Mouse (Mus musculus) adrenal gland, adult 2 months (tissue): ENCODE data around the gene Gmppb. TPM values are rescaled to one million over a fixed set of nuclear protein-coding genes. Genes with fewer than 3 reads are reported as not detected.
"Not testable (repeated sequence)": the region's sequence is repeated elsewhere in the genome, so short reads cannot be mapped to it uniquely, and the experiment has no call there.

ENCODE experiments used
- DNase-seq: peaks from one replicate; pipeline ENCODE4 v3.0.0; 2021
- long read RNA-seq: library from polyadenylated mRNA; stranded (forward); transcript quantifications from one replicate; pipeline ENCODE4 v2.0.0, GENCODE M21; 2021
- polyA plus RNA-seq: library from polyadenylated mRNA; depleted of rRNA; stranded (reverse); fragments of >200 nt; gene quantifications from 2 replicates; pipeline ENCODE4 v1.2.3, GENCODE M21; 2012; rRNA removed
- total RNA-seq, 2 experiments: library from RNA; stranded (reverse); gene quantifications; 2 replicates each; pipeline ENCODE4 v1.2.3; 2021

The Gmppb gene
- 10 to 100 TPM; 17.8 to 32.4 TPM for total RNA-seq
- 8.6 and 10.7 TPM in 2 replicates for polyA plus RNA-seq
- long read RNA-seq, transcript Gmppb-202 (9 exons, 2,702 nt) = major isoform, 21 of 30 reads
- long read RNA-seq, partial matches to known transcripts = 1 of 30 reads
- long read RNA-seq, other reads (novel, unspliced or antisense) = 4 of 30 reads

GRCm38 (mm10) chr9:108049016-108049455, at the start of gene Gmppb:
Gmppb (plus strand) TSS chr9:108049242.
- DNase-seq = peak; percentile 98

- peak; percentile 99 for DNase-seq
These were observed 46.9 kb upstream of the Gmppb start, which contains the start of gene Ip6k1 for GRCm38 (mm10) chr9:108001922-108002770. Ip6k1 (plus strand) TSS chr9:108002501.

GRCm38 (mm10) chr9:108002778-108003530, 46.1 kb upstream of the Gmppb start:
- no peak for DNase-seq

GRCm38 (mm10) chr9:108003531-108003890, 45.5 kb upstream of the Gmppb start:
- DNase-seq = peak; percentile 24

GRCm38 (mm10) chr9:108008041-108008440, 41.0 kb upstream of the Gmppb start:
- no peak for DNase-seq

DNA sequence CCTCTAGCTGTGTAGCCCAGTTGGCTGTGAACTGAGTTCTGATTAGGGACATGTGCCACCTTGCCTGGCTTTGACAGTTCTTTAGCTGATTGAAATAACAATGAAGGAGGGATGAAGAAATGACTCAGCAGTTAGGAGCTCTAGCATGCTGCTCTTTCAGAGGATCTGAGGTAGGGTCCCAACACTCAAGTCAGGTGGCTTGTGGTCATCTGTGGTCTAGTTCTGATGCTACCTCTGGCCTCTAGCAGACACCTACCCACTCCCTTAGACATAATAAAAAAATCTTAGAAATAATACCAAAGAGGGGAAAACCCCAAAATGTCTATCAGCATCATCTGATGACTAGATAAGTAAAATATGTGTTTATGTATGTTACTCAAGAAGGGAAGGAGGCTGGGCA, 38.7 kb upstream of the Gmppb start:
- no peak for DNase-seq

DNA sequence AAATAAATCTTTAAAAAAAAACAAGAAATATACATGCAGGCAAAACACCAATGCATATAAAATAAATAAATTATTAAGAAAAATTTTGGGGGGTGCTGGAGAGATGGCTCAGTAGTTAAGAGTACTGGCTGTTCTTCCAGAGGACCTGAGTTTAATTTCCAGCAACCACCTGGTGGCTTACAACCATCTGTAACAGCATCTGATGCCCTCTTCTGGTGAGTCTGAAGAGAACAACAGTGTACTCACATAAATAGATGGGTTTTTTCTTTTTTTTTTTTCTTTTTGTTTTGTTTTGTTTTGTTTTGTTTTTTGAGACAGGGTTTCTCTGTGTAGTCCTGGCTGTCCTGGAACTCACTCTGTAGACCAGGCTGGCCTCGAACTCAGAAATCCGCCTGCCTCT, 35.5 kb upstream of the Gmppb start:
- DNase-seq = not testable (repeated sequence)

DNA sequence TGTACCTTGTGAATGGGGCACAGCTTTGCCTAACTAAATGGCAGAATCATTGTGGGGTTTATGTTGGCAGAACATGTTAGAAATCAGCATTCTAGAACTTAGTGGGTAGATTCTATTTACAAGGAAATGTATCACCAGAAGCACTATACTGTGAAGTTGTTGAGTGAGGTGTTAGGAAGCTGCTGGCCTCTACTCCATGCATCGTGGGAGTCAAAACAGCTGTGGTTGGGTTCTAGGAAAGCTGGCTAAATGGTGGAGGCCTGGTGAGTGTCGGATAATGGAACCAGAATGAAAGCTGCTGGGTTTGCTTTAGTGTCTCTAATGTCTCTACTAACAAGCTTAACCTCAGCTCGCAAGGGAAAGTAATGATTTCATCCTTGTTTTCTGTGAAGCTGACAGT, 31.9 kb upstream of the Gmppb start:
- DNase-seq = no peak

- no peak for DNase-seq
These were observed 28.3 kb upstream of the Gmppb start for GRCm38 (mm10) chr9:108020741-108021140.

DNA sequence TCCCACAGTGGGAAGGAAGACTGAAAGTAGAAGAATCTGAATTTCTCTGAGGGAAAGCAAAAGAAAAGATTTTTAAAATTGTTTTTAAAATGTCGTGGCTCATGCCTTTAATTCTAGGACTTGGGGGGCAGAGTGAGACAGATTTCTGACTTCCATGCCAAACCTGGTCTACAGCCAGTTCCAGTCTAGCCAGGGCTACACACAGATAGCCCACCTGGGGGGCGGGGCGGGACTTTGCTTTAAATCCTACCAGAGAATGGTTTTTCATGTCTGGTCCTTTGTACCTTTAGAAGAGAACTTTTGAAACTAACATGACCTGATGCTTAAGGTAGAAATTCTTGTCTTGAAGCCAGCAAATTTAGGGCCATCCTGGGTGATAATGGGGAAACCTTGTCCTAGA, 25.8 kb upstream of the Gmppb start:
- DNase-seq = no peak

GRCm38 (mm10) chr9:108026584-108026983, 22.5 kb upstream of the Gmppb start:
- no peak for DNase-seq

DNA sequence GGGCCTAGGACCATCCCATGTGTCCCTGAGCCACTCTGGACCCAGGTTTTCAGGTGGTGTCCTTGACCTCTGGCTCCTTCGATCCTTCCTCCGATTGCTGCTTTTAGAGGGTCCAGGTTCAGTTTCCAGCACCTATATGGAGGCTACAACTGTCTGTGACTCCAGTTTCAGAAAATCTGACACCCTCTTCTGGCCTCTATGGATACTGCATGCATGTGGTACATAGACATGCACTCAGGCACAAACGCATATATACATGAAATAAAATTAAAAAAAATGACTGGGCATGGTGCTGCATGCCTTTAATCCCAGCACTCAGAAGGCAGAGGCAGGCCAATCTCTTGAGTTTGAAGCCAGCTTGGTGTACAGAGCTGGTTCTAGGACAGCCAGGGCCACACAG, 21.2 kb upstream of the Gmppb start:
- no peak for DNase-seq

DNA sequence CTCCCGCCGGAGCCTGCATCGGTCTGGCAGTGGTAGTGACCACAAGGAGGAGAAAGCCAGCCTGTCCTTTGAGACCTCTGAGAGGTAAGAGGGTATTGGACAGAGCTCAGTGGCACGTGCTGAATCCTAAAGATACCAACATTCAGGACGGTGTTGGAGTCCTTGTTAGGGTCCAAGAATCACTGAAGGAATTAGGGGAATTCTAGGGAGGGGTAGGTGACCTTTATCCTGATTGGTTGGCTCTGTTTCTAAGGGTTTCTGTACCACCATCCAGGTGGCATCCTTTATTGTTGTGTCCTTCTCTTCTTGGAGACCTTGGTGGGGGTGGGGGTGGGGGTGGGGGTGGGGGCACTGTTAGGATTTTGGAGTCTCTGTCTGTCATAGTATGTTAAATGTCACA, 16.9 kb upstream of the Gmppb start:
- no peak for DNase-seq

DNA sequence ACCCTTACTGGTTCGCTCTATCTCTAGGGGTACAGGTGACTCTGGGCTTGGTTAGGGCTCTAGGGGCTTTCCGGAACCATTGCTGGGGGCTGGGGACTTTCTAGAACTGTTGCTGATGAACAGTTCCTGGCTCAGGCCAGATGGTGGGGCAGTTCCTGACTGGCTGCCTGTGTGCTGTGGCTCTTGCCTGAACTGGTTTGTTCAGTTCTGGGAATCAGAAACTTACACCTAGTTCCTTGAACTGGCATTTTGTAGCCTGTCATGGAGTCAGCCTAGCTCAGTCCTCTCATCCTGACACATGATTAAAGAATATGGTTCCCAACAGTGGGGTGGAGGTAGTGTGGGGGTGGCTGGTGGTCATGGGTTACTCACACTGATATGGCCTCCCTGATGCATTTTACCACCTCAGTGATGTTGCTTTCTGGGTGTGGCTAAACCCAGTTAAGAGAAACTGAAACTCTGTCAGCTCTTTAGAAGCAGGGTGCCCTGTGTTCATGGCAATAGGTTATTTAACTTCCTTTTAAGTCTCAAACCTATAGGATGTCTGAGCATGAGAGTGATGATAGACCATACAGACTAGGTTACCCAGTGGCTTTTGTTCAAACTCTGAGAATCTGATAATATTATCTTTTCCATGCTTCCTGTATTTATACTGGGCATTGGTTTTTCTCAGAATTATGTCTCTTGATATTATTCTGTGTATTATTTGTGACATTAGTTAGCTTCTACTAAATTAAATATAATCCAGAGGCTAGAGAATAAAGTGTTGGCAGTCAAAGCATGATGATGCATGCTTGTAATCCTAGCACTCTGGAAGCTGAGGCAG, 13.5 kb upstream of the Gmppb start:
- DNase-seq = no peak

DNA sequence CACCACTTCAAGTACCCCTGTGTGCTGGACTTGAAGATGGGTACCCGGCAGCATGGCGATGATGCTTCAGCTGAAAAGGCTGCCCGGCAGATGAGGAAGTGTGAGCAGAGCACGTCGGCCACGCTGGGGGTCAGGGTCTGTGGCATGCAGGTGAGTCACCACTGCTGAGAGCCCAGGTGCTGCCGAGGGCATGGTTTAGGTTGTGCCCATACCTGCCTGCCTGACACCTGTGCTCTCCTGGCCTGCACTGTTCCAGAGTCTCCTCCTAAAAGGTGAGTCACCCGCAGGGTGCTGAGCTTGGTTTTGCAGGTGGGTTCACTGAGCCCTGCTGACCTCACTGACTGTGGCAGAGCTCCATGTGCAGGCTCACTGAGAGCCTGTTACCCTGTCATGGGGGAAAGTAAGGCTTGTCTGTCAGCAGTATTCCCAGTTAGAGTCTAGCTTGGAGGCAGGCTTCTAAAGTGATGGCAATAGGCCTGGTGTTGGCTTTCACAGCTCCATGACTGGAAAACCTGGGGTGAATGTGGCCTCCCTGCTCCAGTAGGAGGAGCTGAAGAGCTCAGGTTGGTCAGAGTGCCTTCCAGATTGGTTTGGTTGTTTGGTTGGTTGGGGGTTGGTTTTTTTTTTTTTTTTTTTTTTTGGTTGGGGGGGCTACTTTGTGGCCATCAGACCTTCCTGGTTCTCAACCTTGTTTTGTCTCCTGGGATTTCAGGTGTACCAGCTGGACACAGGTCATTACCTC, 4.1 kb upstream of the Gmppb start:
- DNase-seq = no peak

DNA sequence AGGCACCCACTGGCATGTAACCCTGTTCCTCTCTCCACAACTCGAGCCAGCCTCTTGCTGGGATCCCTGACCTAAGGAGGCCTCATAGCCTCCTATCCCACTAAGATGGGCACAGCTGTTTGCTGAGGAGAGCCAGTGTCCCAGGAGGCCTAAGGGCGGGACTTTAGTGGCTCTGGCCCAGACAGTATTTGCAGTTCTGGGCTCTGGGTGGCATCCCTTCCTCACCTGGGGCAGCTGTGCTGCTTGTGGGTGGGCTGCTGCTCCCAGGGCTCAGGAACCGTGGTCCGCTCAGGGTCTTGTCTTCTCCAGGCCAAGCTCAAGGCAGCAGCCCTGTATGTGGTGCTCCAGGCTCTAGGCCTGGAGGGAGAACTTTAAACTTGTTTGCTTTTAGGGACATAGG, 2.5 kb upstream of the Gmppb start:
- no peak for DNase-seq

- no peak for DNase-seq
These were observed 1.2 kb upstream of the Gmppb start for GRCm38 (mm10) chr9:108047601-108048565.

DNA sequence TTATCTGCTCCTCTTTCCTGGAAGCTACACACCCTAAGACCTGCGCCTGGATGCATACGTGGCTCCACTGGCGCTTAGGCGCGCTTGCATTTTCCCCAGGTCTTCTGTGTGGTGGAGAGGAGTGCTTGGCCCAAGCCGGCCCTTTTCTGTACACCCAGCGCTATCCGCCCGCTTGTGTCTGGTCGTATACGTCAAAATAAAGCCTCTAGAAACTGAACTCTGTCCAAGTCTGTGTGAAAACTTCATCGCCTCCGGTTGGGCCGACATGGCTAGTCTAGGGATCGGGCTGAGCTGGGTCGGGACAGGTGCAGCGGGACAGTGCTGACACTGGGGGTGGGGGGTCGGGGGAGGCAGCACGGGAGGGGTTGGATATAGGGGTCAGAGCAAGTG, 481 bp upstream of the Gmppb start:
- DNase-seq = no peak

GRCm38 (mm10) chr9:108049561-108050251, 664 bp downstream of the Gmppb start:
- no peak for DNase-seq
